Mouse (Mus musculus) c-Kit-positive CD71-positive TER-119-positive erythroid progenitor cells, embryonic 14.5 days (primary cell): Measurements from ENCODE around the gene Dcaf1.

ENCODE experiments used
- DNase-seq: peaks from one replicate; pipeline ENCODE4 v3.0.0-alpha.2; 2013; ENCODE audit warnings: low spot score

Gene Dcaf1

GRCm38 (mm10) chr9:106908174-106908573 lies 86.5 kb downstream of the Dcaf1 start:
- no peak for DNase-seq

DNA sequence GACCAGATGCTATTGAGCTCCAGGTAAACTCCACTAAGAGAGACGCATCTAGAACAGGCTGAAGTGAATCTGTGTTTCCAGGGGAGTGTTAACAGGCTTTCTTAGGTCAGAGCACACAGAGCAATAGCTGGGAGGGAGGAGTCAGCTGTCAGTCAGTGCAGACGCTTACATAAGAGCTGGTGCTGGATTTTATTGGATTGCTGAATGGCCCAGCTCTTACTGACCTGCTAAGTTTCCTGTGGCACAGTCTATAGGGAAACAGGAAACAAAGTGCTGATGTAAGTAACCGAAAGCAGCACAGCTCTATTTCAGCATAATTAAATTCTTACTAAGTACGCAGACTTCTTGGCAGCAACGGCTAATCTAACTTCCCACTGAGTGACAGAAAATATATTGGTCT lies 87.0 kb downstream of the Dcaf1 start:
- no peak for DNase-seq

DNA sequence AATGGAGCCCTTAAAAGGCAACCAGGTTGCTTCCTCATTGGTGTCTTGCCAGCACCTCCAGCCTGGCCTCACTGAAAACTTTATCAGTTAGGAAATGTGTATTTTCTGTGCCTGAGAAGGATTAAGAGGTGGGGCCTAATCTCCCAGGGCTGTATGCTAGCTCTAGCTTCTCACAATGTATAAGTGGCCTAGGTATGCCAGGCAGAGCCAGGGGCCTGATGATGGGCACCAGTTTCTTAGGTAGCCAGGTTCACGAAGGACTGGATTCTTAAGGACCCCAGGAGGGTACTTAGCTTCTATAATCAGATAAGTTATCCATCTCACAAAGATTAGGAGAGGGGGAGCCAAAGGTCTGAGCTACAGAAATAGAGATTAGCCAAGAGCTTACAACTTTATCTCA lies 90.0 kb downstream of the Dcaf1 start:
- no peak for DNase-seq

- no peak for DNase-seq
Measured at GRCm38 (mm10) chr9:106913759-106914158, 92.1 kb downstream of the Dcaf1 start.

GRCm38 (mm10) chr9:106914878-106915277 lies 93.2 kb downstream of the Dcaf1 start:
- no peak for DNase-seq
